Mouse (Mus musculus) heart, embryonic 12.5 days (tissue): Measurements from ENCODE around the gene Xirp2. TPM values are rescaled to one million over a fixed set of nuclear protein-coding genes. Genes with fewer than 3 reads are reported as not detected.

Experiments
- ATAC-seq: fragments of 200-750 bp; cut with Nextera tagmentation; 2 replicates; pipeline ENCODE4 v1.8.0; 2017; ENCODE audit warnings: moderate TSS enrichment, moderate library complexity; ENCODE audit not compliant: insufficient number of reproducible peaks, low FRiP score
- H3K27ac ChIP-seq: fragments of 300-500 bp; sonication (generic); 2 replicates; pipeline ENCODE4 v1.5.1; 2016; ENCODE audit warnings: mild to moderate bottlenecking, moderate library complexity; ENCODE audit not compliant: poor library complexity, severe bottlenecking
- H3K27me3 ChIP-seq: fragments of 300-500 bp; sonication (generic); replicated peaks from 2 replicates; pipeline ENCODE4 v1.6.1; 2016; ENCODE audit warnings: mild to moderate bottlenecking, moderate library complexity
- H3K36me3 ChIP-seq: fragments of 300-500 bp; sonication (generic); 2 replicates; pipeline ENCODE4 v1.6.1; 2016; ENCODE audit warnings: mild to moderate bottlenecking, moderate library complexity
- H3K4me1 ChIP-seq: fragments of 300-500 bp; sonication (generic); replicated peaks from 2 replicates; pipeline ENCODE4 v1.6.1; 2016; ENCODE audit warnings: mild to moderate bottlenecking
- H3K4me2 ChIP-seq: fragments of 300-500 bp; sonication (generic); 2 replicates; pipeline ENCODE4 v1.6.1; 2016; ENCODE audit warnings: mild to moderate bottlenecking, moderate library complexity
- H3K4me3 ChIP-seq: fragments of 300-500 bp; sonication (generic); 2 replicates; pipeline ENCODE4 v1.5.1; 2016; ENCODE audit warnings: mild to moderate bottlenecking
- H3K9ac ChIP-seq: fragments of 300-500 bp; sonication (generic); 2 replicates; pipeline ENCODE4 v1.6.1; 2016; ENCODE audit warnings: mild to moderate bottlenecking, moderate library complexity
- H3K9me3 ChIP-seq: fragments of 300-500 bp; sonication (generic); replicated peaks from 2 replicates; pipeline ENCODE4 v1.6.1; 2016; ENCODE audit warnings: mild to moderate bottlenecking, moderate library complexity
- WGBS: fragments of 180-500 bp; shearing (Covaris S2); methylation state at CpG from one replicate; pipeline ENCODE4 v1.1.7; 2016; 5-methylcytosine and 5-hydroxymethylcytosine counted together
- polyA plus RNA-seq: library from polyadenylated mRNA; unstranded; fragments of >200 nt; fragmentation: Nextera tagmentation; extraction: Ambion mirVana; gene quantifications from 2 replicates; pipeline ENCODE4 v1.2.1, GENCODE M21; 2016

Xirp2 gene
- polyA plus RNA-seq, 1 experiment from 2014 or later: 0.08 TPM

GRCm38 (mm10) chr2:67481051-67481450 is 35.2 kb downstream of the Xirp2 start:
- Histone ChIP-seq H3K27me3 (no peaks in the 10 kb centered on the region), H3K9me3 (no peaks in the 10 kb centered on the region), H3K36me3 (no peaks in the 10 kb centered on the region), H3K27ac (no peak overlapping the region), H3K4me2 (no peak overlapping the region), H3K4me3 (no peak overlapping the region), H3K4me1 (peaks cover 5% of the 10 kb centered on the region; the same call in 1 of the 2 replicates), H3K9ac (no peak overlapping the region)
- WGBS: 53% methylated on average over 3 of the region's 3 CpGs
- no peak for ATAC-seq

- H3K4me1 ChIP-seq: no peaks in the 10 kb centered on the region
- H3K36me3 ChIP-seq: no peaks in the 10 kb centered on the region
- H3K4me3 ChIP-seq: no peak overlapping the region
- no peaks in the 10 kb centered on the region for H3K9me3 ChIP-seq
- H3K27me3 ChIP-seq: no peaks in the 10 kb centered on the region
- H3K9ac ChIP-seq: no peak overlapping the region
- no peak for ATAC-seq
- H3K27ac ChIP-seq: no peak overlapping the region
- WGBS: 86% methylated on average over 6 of the region's 6 CpGs
- H3K4me2 ChIP-seq: no peak overlapping the region
Observed at GRCm38 (mm10) chr2:67486721-67487120, 40.9 kb downstream of the Xirp2 start.

DNA sequence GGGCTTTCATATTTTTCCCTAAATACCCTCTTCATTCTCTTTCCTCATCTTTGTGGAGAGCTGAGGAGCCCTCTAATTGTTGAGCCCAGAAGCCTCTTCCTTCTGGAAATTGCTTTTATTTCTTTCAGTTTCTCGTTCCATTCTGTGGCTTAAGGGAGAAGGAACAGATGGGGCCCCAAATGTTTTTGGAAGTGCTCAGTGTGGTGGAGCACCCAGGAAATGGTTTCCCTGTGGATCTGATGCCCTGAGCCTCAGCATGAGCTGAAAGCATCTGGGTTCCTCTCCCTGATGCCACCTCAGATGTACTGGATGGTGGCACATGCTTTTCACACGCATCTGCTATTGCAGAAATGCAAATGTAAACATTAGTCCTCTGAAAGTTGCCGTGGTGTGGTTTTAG is 41.4 kb downstream of the Xirp2 start:
- Histone ChIP-seq H3K27me3 (no peaks in the 10 kb centered on the region), H3K9me3 (no peaks in the 10 kb centered on the region), H3K36me3 (no peaks in the 10 kb centered on the region), H3K27ac (no peak overlapping the region), H3K4me2 (no peak overlapping the region), H3K9ac (no peak overlapping the region), H3K4me1 (no peaks in the 10 kb centered on the region), H3K4me3 (no peak overlapping the region)
- 77% methylated on average over 3 of the region's 3 CpGs for WGBS
- no peak for ATAC-seq

DNA sequence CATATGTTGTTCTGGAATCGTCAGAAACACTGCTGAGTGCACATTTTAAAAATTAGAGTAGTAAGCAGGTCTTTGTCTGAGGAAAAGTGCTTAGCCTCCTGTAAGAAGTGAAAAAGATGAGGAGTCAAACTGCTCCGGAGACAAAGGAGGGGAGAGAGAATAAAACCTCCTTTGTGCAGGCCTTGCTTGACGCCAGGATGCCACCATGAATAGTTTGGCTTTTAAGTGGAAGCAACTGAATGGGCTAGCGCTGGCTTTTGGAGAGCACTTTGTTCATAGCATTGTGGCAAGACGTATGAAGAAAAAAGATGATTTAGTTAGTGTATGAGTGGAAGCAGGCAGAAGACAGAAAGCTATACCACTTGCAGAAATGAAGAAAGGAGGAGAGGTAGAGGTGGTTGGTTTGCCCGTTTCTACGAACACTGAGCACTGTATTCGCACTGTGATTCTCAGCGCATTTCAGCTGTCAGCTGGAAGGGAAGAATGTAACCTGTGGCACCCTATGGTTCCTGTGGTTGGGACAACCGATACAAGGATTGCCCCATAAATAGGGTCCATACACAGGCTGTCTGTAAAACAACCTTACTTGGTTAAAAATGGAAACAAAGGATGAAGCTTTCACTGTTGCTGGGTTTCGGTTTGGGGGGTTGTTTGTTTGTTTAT is 42.8 kb downstream of the Xirp2 start:
- 78% methylated on average over 11 of the region's 11 CpGs for WGBS
- H3K4me1 ChIP-seq: no peaks in the 10 kb centered on the region
- no peaks in the 10 kb centered on the region for H3K36me3 ChIP-seq
- no peak overlapping the region for H3K9ac ChIP-seq
- no peak overlapping the region for H3K4me3 ChIP-seq
- no peak overlapping the region for H3K4me2 ChIP-seq
- H3K27ac ChIP-seq: no peak overlapping the region
- no peaks in the 10 kb centered on the region for H3K27me3 ChIP-seq
- ATAC-seq: no peak
- H3K9me3 ChIP-seq: no peaks in the 10 kb centered on the region

DNA sequence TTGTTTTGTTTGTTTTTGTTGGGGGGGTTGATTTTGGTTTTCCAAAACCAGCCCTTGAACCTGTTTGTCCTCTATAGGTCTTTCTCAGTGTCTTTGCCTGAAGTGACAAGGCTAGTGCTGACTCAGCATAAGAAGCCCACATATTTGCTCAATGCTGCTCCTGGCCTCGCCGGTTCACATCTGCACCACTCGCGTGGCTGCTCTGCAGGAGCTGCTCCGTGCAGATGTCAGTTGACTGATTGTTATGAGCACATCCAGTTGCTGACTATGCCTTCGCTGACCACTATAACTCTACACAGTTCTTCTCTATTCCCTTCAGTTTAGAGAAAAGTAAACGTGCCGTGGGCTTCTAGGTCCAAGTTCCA is 43.3 kb downstream of the Xirp2 start:
- Histone ChIP-seq H3K4me2 (no peak overlapping the region), H3K27me3 (no peaks in the 10 kb centered on the region), H3K9me3 (no peaks in the 10 kb centered on the region), H3K36me3 (no peaks in the 10 kb centered on the region), H3K27ac (no peak overlapping the region), H3K4me1 (no peaks in the 10 kb centered on the region), H3K9ac (no peak overlapping the region), H3K4me3 (no peak overlapping the region)
- no peak for ATAC-seq
- WGBS: 84% methylated on average over 8 of the region's 8 CpGs

DNA sequence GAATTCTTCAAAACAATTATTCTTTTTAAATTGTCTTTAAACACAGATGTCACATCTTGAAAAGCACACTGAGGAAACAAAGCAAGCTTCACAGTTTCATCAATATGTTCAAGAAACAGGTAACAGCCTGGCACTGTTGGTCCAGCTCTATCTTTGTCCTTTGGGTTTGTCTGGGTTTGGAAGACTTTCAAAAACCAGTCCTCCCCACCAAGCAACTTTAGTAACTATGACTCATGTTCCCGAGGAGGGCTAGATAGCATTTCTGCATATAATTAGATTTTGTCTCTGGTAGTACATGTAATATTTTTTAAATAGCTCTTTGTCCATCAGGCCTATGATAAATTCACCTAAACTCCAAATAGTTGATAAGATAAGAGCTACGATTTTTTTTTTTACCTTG is 59.7 kb downstream of the Xirp2 start:
- Histone ChIP-seq H3K4me1 (no peaks in the 10 kb centered on the region), H3K36me3 (no peaks in the 10 kb centered on the region), H3K4me2 (no peak overlapping the region), H3K9ac (no peak overlapping the region), H3K4me3 (no peak overlapping the region), H3K27me3 (no peaks in the 10 kb centered on the region), H3K9me3 (no peaks in the 10 kb centered on the region), H3K27ac (no peak overlapping the region)
- no peak for ATAC-seq
- 29% methylated on average over 2 of the region's 2 CpGs for WGBS

DNA sequence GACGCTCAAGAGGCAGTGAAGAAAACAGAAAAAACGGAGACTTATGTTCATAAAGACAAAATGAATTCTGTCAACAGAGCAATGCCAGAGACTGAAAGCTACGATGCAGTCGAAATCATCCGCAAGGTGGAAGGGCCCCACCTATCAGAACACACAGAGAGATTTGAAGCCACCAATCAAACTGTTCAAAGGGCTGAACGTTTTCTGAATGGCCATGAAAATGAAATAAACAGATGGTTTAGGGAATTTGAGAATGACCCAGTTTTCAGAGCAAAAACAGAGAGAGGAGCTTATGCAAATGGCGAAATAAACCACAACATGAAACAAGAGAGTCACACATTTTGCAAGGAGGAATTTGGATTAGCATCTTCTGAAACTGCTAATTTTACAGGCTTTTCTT is 70.6 kb downstream of the Xirp2 start:
- Histone ChIP-seq H3K4me1 (no peaks in the 10 kb centered on the region), H3K4me2 (no peak overlapping the region), H3K27me3 (no peaks in the 10 kb centered on the region), H3K36me3 (no peaks in the 10 kb centered on the region), H3K4me3 (no peak overlapping the region), H3K9me3 (no peaks in the 10 kb centered on the region), H3K27ac (no peak overlapping the region), H3K9ac (no peak overlapping the region)
- 87% methylated on average over 7 of the region's 7 CpGs for WGBS
- no peak for ATAC-seq

GRCm38 (mm10) chr2:67535347-67535746 is 89.5 kb downstream of the Xirp2 start:
- WGBS: 80% methylated on average over 2 of the region's 2 CpGs

GRCm38 (mm10) chr2:67539426-67539825 is 93.6 kb downstream of the Xirp2 start:
- Histone ChIP-seq H3K27me3 (no peaks in the 10 kb centered on the region), H3K4me2 (no peak overlapping the region), H3K4me3 (no peak overlapping the region), H3K36me3 (no peaks in the 10 kb centered on the region), H3K9me3 (no peaks in the 10 kb centered on the region), H3K9ac (no peak overlapping the region), H3K27ac (no peak overlapping the region), H3K4me1 (no peaks in the 10 kb centered on the region)
- no peak for ATAC-seq
- 86% methylated on average over 6 of the region's 6 CpGs for WGBS

More at GRCm38 (mm10) chr2:67535347-67535746, 89.5 kb downstream of the Xirp2 start:
- no peaks in the 10 kb centered on the region for H3K9me3 ChIP-seq
- H3K4me1 ChIP-seq: no peaks in the 10 kb centered on the region
- ATAC-seq: no peak
- no peak overlapping the region for H3K4me3 ChIP-seq
- no peak overlapping the region for H3K27ac ChIP-seq
- H3K9ac ChIP-seq: no peak overlapping the region
- H3K27me3 ChIP-seq: no peaks in the 10 kb centered on the region
- no peak overlapping the region for H3K4me2 ChIP-seq
- no peaks in the 10 kb centered on the region for H3K36me3 ChIP-seq

DNA sequence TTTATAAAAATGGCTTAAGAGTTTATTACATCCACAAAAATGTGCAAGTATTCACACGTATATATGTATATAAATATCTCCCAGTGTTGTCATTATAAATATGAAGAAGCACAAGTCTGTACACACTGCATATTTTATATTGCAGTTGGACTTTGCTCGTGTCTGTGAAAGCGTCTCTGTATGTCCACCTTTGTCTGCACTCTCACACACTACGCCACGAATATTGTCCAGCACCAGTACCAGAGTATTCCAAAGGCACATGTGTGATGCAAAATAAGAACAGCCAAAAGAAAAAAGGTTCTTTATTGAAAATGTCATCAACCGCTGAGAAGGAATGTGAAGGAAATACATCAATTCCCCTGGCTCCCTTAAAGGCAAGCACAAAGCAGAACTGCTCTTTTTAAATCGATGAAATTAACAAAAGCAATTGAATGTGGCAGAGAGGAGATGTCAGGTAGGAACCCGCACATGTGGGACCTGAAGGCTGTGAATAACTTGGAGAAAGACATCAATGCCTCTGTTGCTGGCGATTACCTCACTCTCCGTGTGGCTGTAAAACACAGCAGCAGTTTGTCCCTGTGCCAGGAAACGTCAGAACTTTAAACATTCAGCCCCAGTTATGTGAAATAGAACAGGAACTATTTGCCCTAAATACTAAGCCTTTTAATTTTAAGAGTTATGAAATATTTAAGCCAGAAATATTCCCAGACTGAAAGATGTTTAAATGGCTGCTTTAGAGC is 96.3 kb downstream of the Xirp2 start:
- Histone ChIP-seq H3K4me2 (no peak overlapping the region), H3K4me1 (no peaks in the 10 kb centered on the region)

DNA sequence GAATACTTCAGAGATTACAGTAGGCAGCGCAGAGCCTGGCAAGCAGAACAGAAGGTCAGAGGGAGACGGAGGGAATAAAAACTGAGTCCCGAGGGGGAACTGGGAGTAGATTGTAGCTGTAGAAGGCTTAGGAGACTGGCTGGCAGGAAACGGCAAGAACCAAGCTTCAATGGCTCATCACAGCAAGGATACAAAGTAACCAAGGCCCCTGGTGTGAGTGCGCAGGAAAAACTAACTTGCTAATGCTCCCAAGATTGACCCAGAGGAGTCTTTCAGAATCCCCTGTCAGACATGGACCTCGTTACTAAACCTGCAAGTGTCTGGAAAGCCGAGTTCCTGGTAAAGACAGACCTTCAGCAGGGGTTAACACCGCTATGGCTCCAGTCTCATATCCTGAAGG is 98.6 kb downstream of the Xirp2 start:
- Histone ChIP-seq H3K9ac (no peak overlapping the region), H3K9me3 (no peaks in the 10 kb centered on the region), H3K4me2 (no peak overlapping the region), H3K36me3 (no peaks in the 10 kb centered on the region), H3K4me3 (no peak overlapping the region), H3K4me1 (no peaks in the 10 kb centered on the region), H3K27me3 (no peaks in the 10 kb centered on the region), H3K27ac (no peak overlapping the region)
- no peak for ATAC-seq
- 63% methylated on average over 8 of the region's 8 CpGs for WGBS

More for the DNA sequence above, 96.3 kb downstream of the Xirp2 start:
- no peak for ATAC-seq
- H3K36me3 ChIP-seq: no peaks in the 10 kb centered on the region
- WGBS: 69% methylated on average over 11 of the region's 11 CpGs
- H3K27ac ChIP-seq: no peak overlapping the region
- no peaks in the 10 kb centered on the region for H3K9me3 ChIP-seq
- no peaks in the 10 kb centered on the region for H3K27me3 ChIP-seq
- H3K4me3 ChIP-seq: no peak overlapping the region
- no peak overlapping the region for H3K9ac ChIP-seq
